Mouse (Mus musculus): Measurements from ENCODE around the gene Dhodh. TPM values are rescaled to one million over a fixed set of nuclear protein-coding genes. Genes with fewer than 3 reads are reported as not detected.

Dhodh gene
- 18.7 TPM for polyA plus RNA-seq (2014; fragmentation: Illumina TruSeq; extraction: RNeasy Lipid Tissue Mini Kit (QIAGEN cat#74804); ENCODE audit: low read depth, low replicate concordance)

GRCm38 (mm10) chr8:109608271-109609152 is at the start of gene Dhodh:
Gene Dhodh (minus strand): TSS chr8:109608673.

GRCm38 (mm10) chr8:109614243-109615210 is 6.1 kb upstream of the Dhodh start, which contains the start of gene Pkd1l3:
Gene Pkd1l3 (plus strand): TSS chr8:109614517.

GRCm38 (mm10) chr8:109578900-109579301 is 29.6 kb downstream of the Dhodh start, which contains the start of gene Hp:
Gene Hp (minus strand): TSS chr8:109579172.

GRCm38 (mm10) chr8:109565498-109566333 is 42.8 kb downstream of the Dhodh start, which contains the start of the genes Dhx38 and Txnl4b:
Gene Dhx38 (minus strand): TSS chr8:109565861.
Gene Txnl4b (plus strand): TSS chr8:109565892.

Other genes with a start within 250 kb of the Dhodh start
- not detected for gene Pmfbp1, start 114.6 kb downstream of the Dhodh start, polyA plus RNA-seq (2014; fragmentation: Illumina TruSeq; extraction: RNeasy Lipid Tissue Mini Kit (QIAGEN cat#74804); ENCODE audit: low read depth, low replicate concordance)
- 11.7 TPM for gene Dhx38, start 42.8 kb downstream of the Dhodh start, polyA plus RNA-seq (2014; fragmentation: Illumina TruSeq; extraction: RNeasy Lipid Tissue Mini Kit (QIAGEN cat#74804); ENCODE audit: low read depth, low replicate concordance)
- gene Txnl4b, start 42.8 kb downstream of the Dhodh start, polyA plus RNA-seq (2014; fragmentation: Illumina TruSeq; extraction: RNeasy Lipid Tissue Mini Kit (QIAGEN cat#74804); ENCODE audit: low read depth, low replicate concordance): 4.7 TPM
- gene Hp, start 29.5 kb downstream of the Dhodh start, polyA plus RNA-seq (2014; fragmentation: Illumina TruSeq; extraction: RNeasy Lipid Tissue Mini Kit (QIAGEN cat#74804); ENCODE audit: low read depth, low replicate concordance): 15.0 TPM
- not detected for gene Pkd1l3, start 5.8 kb upstream of the Dhodh start, polyA plus RNA-seq (2014; fragmentation: Illumina TruSeq; extraction: RNeasy Lipid Tissue Mini Kit (QIAGEN cat#74804); ENCODE audit: low read depth, low replicate concordance)
- gene Ist1, start 84.6 kb upstream of the Dhodh start, polyA plus RNA-seq (2014; fragmentation: Illumina TruSeq; extraction: RNeasy Lipid Tissue Mini Kit (QIAGEN cat#74804); ENCODE audit: low read depth, low replicate concordance): 47.1 TPM
- 6.4 TPM for gene Zfp821, start 96.9 kb upstream of the Dhodh start, polyA plus RNA-seq (2014; fragmentation: Illumina TruSeq; extraction: RNeasy Lipid Tissue Mini Kit (QIAGEN cat#74804); ENCODE audit: low read depth, low replicate concordance)
- 9.3 TPM for gene Atxn1l, start 129.1 kb upstream of the Dhodh start, polyA plus RNA-seq (2014; fragmentation: Illumina TruSeq; extraction: RNeasy Lipid Tissue Mini Kit (QIAGEN cat#74804); ENCODE audit: low read depth, low replicate concordance)
- gene Ap1g1, start 169.9 kb upstream of the Dhodh start, polyA plus RNA-seq (2014; fragmentation: Illumina TruSeq; extraction: RNeasy Lipid Tissue Mini Kit (QIAGEN cat#74804); ENCODE audit: low read depth, low replicate concordance): 37.3 TPM